Mouse (Mus musculus): ENCODE data around the gene Cpe.

GRCm38 (mm10) chr8:64657517-64657916 lies 35.3 kb downstream of the Cpe start:
- TF ChIP-seq CTCF (conservative IDR thresholded peaks at IDR 0.05; ENCODE audit: low read length): no peak
- TF ChIP-seq NANOG (IDR thresholded peaks at IDR 0.05; ENCODE audit: borderline replicate concordance, low read length): peak; percentile 68; the same call in 1 of the 2 replicates
